Mouse (Mus musculus) bone marrow, adult 2 months (tissue): ENCODE measurements around the gene Gpr179. TPM values are rescaled to one million over a fixed set of nuclear protein-coding genes. Genes with fewer than 3 reads are reported as not detected.
A peak's percentile ranks its signal among the peaks of the same experiment; 100 is the strongest.
"Not testable (repeated sequence)": the region's sequence is repeated elsewhere in the genome, so short reads cannot be mapped to it uniquely, and the experiment has no call there.

Experiments
- H3K27ac ChIP-seq: fragments of 200-500 bp; 2 replicates; pipeline ENCODE4 v1.5.1; 2012; ENCODE audit warnings: low read depth, mild to moderate bottlenecking, control low read depth, inconsistent platforms, low read length; ENCODE audit not compliant: control insufficient read depth, poor library complexity, insufficient read depth
- H3K4me1 ChIP-seq: fragments of 200-500 bp; 2 replicates; pipeline ENCODE4 v1.6.1; 2011; ENCODE audit warnings: low read length; ENCODE audit not compliant: control insufficient read depth, insufficient read depth
- H3K4me3 ChIP-seq: fragments of 200-500 bp; replicated peaks from 2 replicates; pipeline ENCODE3; 2011; ENCODE audit warnings: mild to moderate bottlenecking, low read depth, low read length, control low read depth; ENCODE audit not compliant: control insufficient read depth
- CTCF ChIP-seq: fragments of 200-500 bp; IDR thresholded peaks from 2 replicates; pipeline ENCODE4 v1.5.1; 2011; ENCODE audit warnings: low read length, control low read depth; ENCODE audit not compliant: control insufficient read depth, insufficient read depth
- POLR2A ChIP-seq: fragments of 200-500 bp; IDR thresholded peaks from 2 replicates; pipeline ENCODE4 v1.6.1; 2011; ENCODE audit warnings: low read depth, mild to moderate bottlenecking, control low read depth, low read length, borderline replicate concordance; ENCODE audit not compliant: control insufficient read depth
- WGBS: fragments of 180-500 bp; shearing (Covaris S2); methylation state at CpG from one replicate; pipeline ENCODE4 v1.1.7; 2018; 5-methylcytosine and 5-hydroxymethylcytosine counted together
- polyA plus RNA-seq: library from polyadenylated mRNA; stranded (reverse); fragments of >200 nt; gene quantifications from 2 replicates; pipeline ENCODE4 v1.2.4, GENCODE M21; 2011; ENCODE audit warnings: low replicate concordance; ENCODE audit not compliant: missing spikeins, insufficient read depth, insufficient read length

The Gpr179 gene
- polyA plus RNA-seq, 1 experiment, result not detected

DNA sequence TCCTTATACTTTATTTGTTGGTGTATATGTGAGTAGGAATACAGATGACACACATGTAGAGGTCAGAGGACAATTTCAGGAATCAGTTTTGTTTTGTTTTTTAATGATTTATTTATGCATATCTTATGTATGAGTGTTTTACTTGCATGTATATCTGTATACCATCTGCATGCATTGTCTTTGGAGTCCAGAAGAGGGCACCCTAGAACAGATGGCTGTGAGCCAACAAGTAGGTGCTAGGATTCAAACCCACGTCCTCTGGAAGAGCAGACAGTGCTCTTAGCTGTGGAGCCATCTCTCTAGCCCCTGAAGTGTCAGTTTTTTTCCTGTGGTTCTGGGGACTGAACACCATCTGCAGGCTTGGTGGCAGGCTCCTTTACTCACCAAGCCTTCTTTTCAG is 26.7 kb downstream of the Gpr179 start:
- 37% methylated on average over 1 of the region's 1 CpGs for WGBS
- Histone ChIP-seq H3K4me3 (no peak overlapping the region), H3K4me1 (no peaks in the 10 kb centered on the region), H3K27ac (no peak overlapping the region)
- TF ChIP-seq CTCF (0 out of 2 replicates have a peak, but pooled peaks have one; percentile 10), POLR2A (no peak)

DNA sequence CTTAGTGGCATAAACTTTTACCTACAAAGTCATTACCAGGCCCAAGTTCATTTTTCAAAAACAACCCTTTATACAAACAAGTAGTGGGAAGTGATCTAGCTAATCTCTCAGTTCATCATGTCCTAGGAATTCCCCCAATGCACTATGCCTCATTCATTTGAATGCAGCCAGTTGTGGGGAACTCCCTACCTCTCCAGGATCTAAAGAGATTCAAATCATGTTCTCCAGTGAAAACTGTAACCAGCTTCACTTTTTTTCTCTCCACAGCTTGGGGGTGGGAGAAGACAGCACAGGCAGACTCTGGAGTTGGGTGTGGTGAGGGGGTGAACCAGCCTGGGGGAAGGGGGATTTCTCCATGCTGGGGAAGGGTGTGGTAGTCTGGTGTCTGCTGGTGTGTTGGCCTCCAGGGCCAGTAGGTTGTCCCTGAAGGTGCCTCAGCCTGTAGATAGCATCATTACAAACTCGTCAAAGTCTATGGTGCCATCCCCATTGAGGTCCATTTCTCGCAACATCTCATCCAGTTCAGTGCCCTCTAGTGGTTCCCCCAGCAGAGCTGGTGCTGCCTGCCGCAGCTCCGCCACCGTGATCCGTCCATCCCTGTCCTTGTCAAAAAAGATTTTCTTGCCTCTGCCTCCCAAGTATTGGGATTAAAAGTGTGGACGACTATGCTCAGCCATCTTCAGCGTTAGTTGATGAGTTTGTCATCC is 29.8 kb downstream of the Gpr179 start:
- not testable (repeated sequence) for H3K4me3 ChIP-seq, H3K4me1 ChIP-seq, H3K27ac ChIP-seq
- 85% methylated on average over 8 of the region's 8 CpGs for WGBS

DNA sequence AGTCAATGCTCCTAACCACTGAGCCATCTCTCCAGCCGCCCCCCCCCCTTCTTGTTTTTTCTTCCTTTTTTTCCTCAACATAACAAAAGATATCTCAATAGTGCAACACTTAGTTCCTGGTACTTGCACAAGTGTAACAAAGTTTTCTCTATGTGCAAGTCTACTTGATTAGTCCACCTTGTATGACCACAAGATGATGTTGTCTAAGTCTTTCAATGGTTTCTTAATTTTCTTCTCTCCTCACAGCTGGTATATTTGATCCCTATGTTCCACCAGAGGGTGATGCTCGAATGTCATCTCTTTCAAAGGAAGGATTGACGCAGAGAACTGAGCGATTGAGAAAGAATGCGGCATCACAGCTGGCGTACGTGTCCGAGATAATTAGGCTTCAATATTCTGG is 30.7 kb downstream of the Gpr179 start:
- H3K4me3 ChIP-seq, result no peak overlapping the region
- no peaks in the 10 kb centered on the region for H3K4me1 ChIP-seq
- no peak overlapping the region for H3K27ac ChIP-seq
- WGBS, result 66% methylated on average over 8 of the region's 8 CpGs
- no peak for TF ChIP-seq CTCF
- no peak for TF ChIP-seq POLR2A

DNA sequence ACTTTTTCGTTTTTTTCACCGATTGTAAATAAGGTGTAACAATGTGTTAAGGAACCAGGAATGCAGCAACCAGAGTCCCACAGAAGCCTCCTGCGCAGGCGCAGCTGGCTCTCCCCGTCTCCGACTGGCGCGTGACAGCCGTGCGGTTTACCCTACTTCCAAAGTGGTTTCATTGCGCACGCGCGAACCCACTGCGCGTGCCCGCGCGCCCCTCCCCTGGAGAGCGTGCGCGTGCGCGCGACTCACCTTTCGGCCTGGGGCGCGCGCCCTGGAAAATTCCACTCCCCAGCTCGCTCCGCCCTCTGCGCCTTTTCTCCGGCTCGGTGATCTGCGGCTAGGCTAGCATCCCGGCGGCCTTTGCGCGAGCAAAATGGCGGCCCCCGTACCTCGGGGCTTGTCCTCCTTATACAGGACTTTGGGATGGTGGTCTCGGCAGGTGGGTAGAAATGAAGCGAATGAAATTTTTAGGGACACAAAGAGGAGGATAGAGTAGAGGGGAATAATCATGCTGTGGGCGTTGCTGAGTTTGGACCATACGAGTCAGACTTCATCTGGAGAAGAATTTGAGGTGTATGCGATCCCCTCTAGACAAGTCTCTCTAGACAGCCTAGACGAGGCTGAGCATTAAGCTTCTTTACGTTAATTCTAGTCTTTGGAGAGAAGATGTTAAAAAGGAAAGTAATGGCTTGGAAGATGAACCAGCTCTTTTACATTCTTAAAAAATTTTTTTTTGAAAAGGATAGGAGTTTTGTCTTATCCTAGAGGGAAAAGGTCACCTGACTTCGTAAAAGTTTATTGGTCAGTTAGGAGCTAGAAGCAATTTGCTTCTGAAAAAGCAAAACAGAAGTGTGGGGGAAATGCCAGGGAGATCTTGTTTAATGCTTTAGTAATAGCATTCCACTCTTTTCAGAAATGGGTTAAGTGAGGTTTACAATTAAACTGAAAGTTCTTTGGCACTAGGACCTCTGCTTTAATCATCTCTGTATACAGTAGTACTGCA is 36.1 kb downstream of the Gpr179 start, which contains the start of gene Mrpl45:
Mrpl45 (plus strand) TSS at position 213 of the 1,000 bp plus-strand sequence.
- no peaks in the 10 kb centered on the region; the same call in 1 of the 2 replicates for H3K4me1 ChIP-seq
- peak within 1 kb of the TSS; percentile 73 for H3K4me3 ChIP-seq
- H3K27ac ChIP-seq, result peak within 1 kb of the TSS; percentile 31; the same call in 1 of the 2 replicates
- under 1% methylated on average over 50 of the region's 50 CpGs for WGBS
- TF ChIP-seq CTCF, result no peak
- peak; percentile 37; the same call in 1 of the 2 replicates for TF ChIP-seq POLR2A

DNA sequence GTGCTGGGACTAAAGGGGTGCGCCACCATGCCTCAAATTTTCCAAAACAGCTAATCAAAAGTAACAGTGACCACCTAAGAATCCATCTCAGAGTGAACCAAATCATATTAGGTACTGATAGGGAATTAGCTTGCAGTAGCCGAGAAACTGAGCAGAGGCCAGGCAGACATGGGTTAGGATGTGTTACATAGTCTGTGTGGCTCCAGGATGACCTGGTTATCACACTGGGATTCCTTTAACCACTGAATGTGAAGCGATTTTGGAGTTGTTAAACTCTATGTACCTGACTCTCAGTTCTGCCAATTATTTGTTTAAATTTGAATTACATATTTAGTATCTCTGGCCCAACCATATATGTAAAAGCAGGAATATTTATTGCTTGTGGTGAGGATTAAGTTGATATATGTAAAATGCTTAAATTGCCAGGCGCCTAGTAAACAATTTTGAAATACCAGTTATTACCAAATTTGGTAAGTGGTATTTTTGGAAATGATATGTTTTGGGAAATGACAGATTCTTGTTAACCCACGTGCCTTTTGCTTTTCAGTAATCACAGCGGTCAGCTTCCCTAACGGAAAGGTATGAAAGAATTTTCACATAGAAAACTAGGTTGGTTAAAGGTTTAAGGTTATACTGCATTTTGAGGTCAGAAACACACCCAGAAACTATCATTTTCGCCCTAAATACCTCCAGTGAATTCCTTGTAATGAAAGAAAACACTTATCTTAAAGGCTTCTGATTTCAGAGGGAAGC is 37.0 kb downstream of the Gpr179 start:
- H3K4me1 ChIP-seq, result no peaks in the 10 kb centered on the region; the same call in 1 of the 2 replicates
- H3K27ac ChIP-seq, result no peak overlapping the region
- 35% methylated on average over 8 of the region's 8 CpGs for WGBS
- H3K4me3 ChIP-seq, result peak overlapping the region; percentile 36
- TF ChIP-seq POLR2A (no peak), CTCF (no peak)

DNA sequence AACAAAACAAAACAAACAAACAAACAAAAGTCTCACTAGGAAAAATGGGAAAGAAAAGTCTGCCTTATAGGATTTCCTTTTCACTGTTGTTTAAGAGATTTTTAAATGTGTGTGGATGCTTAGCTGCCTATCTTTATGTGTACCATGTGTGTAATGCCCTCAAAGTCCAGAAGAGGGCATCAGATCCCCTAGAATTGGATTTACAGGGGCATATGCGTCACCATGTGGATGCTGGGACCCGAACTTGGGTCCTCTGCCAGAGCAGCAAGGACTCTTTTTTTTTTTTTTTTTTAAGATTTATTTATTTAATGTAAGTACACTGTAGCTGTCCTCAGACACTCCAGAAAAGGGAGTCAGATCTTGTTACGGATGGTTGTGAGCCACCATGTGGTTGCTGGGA is 37.8 kb downstream of the Gpr179 start:
- no peak overlapping the region for H3K4me3 ChIP-seq
- no peak overlapping the region for H3K27ac ChIP-seq
- 90% methylated on average over 3 of the region's 3 CpGs for WGBS
- no peaks in the 10 kb centered on the region; the same call in 1 of the 2 replicates for H3K4me1 ChIP-seq
- no peak for TF ChIP-seq POLR2A
- no peak for TF ChIP-seq CTCF

DNA sequence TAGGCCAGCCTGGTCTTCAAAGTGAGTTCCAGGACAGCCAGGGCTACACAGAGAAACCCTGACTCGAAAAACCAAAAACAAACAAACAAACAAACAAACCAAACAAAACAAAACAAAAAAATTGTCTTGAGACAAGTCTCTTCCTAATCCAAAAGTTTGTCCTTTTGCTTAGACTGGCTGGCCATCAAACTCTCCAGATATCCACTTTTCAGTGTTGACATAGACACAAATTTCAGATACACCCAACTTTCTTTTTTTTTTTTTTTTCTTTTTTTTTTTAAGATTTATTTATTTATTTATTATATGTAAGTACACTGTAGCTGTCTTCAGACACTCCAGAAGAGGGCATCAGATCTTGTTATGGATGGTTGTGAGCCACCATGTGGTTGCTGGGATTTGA is 39.0 kb downstream of the Gpr179 start:
- not testable (repeated sequence) for H3K27ac ChIP-seq, H3K4me3 ChIP-seq, H3K4me1 ChIP-seq
- 73% methylated on average over 1 of the region's 1 CpGs for WGBS
